Mouse (Mus musculus) lung, adult 10 weeks (tissue): ENCODE measurements around the gene P2ry6. TPM values are rescaled to one million over a fixed set of nuclear protein-coding genes. Genes with fewer than 3 reads are reported as not detected.

Experiments
- polyA plus RNA-seq: library from polyadenylated mRNA; stranded (reverse); fragments of 350-450 nt; fragmentation: Illumina TruSeq; extraction: RNeasy Lipid Tissue Mini Kit (QIAGEN cat#74804); gene quantifications from one replicate; pipeline ENCODE4 v1.2.3, GENCODE M21; 2014; ENCODE audit warnings: low read depth, low replicate concordance; ENCODE audit not compliant: insufficient read depth

The P2ry6 gene
- 7.8 TPM for polyA plus RNA-seq

DNA sequence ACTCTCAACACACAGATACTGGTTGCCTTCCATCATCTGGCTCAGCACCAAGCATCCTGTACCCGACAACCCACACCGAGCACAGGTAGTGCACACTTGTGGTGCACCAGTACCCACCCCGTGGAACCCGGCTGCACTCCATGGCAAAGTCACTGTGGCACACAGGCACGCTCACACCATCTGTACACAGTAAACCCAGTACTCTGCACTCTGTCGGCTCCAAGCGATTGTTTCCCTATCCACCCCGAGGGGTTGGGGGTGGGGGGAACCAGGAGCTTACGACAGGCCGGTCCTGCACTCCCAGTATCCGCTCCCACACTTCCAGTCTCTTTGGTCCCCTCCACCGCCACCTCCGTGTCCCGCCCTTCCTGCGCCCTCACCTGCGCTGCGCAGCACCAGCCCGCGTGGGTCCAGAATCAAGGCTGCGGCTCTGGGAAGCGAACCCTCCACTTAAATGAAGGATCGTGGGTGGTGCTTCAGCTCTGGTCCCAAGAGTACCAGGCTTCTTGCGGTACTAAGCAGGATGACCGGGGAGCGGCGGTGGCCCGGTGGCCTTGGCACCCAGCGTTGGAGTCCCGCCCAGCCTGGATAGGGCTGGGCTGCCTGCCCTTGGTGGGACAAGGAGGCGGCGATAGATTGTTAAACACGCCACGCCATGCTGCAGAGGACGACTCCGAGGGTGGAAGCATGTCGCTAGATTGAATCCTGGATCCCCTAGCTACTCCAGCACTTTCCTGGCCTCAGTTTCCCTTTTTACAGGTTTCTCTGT lies at the start of gene P2ry6:
TSS of gene P2ry6 (minus strand) at position 515 of the 769 bp plus-strand sequence.

DNA sequence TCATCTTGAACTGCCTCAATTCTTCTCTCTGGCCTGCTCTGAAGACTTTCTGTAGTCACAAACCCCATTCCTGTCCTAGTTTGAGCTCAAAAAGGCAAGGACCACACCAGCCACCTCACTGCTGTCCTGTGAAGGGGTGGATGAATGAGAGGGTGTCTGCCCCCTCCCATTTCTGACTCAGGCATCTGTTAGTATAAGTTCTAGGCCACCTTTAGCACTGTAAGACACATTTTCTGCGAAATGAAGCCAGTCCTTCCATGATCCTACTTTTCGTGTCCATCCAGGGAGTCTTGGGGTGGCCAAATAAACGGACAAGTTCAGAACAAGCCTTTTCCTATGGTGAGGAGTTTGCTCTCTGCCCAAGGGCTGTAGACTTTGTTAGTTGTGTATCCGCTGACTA lies 38.1 kb upstream of the P2ry6 start, which contains the start of gene P2ry2:
TSS of gene P2ry2 (minus strand) at position 326 of the 400 bp plus-strand sequence.

DNA sequence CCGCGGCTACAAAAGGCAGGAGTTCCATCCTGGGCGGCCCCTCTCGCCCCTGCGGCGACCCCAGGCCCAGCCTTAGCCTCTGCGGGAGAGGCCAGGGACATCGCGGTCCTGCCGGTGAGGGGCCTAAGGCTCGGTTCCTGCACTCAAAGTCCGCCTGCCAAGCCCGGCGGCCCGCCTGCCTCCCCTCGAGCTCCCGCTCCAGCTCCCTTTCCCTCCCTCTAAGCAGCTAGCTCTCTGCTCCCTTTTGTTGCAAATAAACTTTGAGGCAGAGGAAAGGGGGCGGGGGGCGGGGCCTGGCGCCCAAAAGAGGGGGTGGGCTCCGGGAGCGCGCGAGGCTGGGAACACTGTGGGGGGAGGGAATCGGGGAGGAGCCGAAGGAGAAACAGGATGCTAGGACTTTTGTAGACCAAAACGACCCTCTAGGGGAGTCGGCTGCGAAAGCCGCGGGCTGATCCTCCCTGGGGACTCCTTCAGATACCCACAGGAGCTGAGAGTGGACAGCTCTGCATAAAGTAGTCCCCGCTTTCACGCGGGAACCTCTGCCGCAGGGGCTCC lies 42.4 kb downstream of the P2ry6 start, which contains the start of gene Arhgef17:
TSS of gene Arhgef17 (minus strand) at position 182 of the 555 bp plus-strand sequence.

Other genes with a start within 250 kb of the P2ry6 start
- gene Relt, start 111.2 kb downstream of the P2ry6 start, polyA plus RNA-seq: 4.7 TPM
- 11.2 TPM for gene Arhgef17, start 42.5 kb downstream of the P2ry6 start, polyA plus RNA-seq
- 4.0 TPM for gene P2ry2, start 38.2 kb upstream of the P2ry6 start, polyA plus RNA-seq
- 12.2 TPM for gene Fchsd2, start 118.2 kb upstream of the P2ry6 start, polyA plus RNA-seq